Comparison of ENCODE assay signal across 13 mouse cellular contexts in genomic region chr14:54110971-54111370, GRCm38 (mm10).
DNase-seq lines count a peak whose midpoint lies in the region; ATAC-seq and TF ChIP-seq lines count a peak whose summit lies in the region.
"Had no signal": no experiment of that assay in that cellular context is flagged by ENCODE, and none has a peak within 500 bp of the region (broad histone marks: within the 10 kb centered on the region; RNA-seq: fewer than 3 reads in every experiment).

No protein-coding gene starts in this region.

- H3K36me3 ChIP-seq in embryonic facial prominence, embryonic 14.5 days (ENCODE audit: control insufficient read depth, insufficient read depth, low read length): no peaks in the 10 kb centered on the region
- H3K36me3 ChIP-seq in embryonic facial prominence, embryonic 10.5 days (replicated peaks): no peaks in the 10 kb centered on the region
- no peaks in the 10 kb centered on the region for H3K36me3 ChIP-seq in lung, postnatal 0 days (ENCODE audit: insufficient read depth, low read length)
- no peaks in the 10 kb centered on the region for H3K36me3 ChIP-seq in thymus, adult 2 months (ENCODE audit: control insufficient read depth, insufficient read depth, low read length)
- no peaks in the 10 kb centered on the region for H3K36me3 ChIP-seq in intestine, embryonic 16.5 days (ENCODE audit: control insufficient read depth, insufficient read depth, low read length)
- H3K36me3 ChIP-seq: forebrain, embryonic 12.5 days; heart, embryonic 13.5 days; liver, embryonic 15.5 days had no signal

- H3K9ac ChIP-seq in embryonic facial prominence, embryonic 14.5 days (ENCODE audit: low read depth, low read length): no peak overlapping the region
- H3K9ac ChIP-seq in lung, postnatal 0 days (replicated peaks; ENCODE audit: low read depth): no peak overlapping the region
- H3K9ac ChIP-seq in intestine, embryonic 16.5 days (ENCODE audit: low read depth, low read length): no peak overlapping the region
- H3K9ac ChIP-seq: forebrain, embryonic 12.5 days; heart, embryonic 13.5 days; liver, embryonic 15.5 days had no signal

- whole genome bisulfite sequencing in embryonic facial prominence, embryonic 14.5 days: 31% methylated on average over 3 of the region's 3 CpGs
- 86% methylated on average over 3 of the region's 3 CpGs for WGBS in embryonic facial prominence, embryonic 10.5 days
- WGBS in lung, postnatal 0 days: 36% methylated on average over 3 of the region's 3 CpGs
- 3% methylated on average over 3 of the region's 3 CpGs for WGBS in thymus, adult 2 months
- WGBS in intestine, embryonic 16.5 days: 68% methylated on average over 3 of the region's 3 CpGs

- no peak for TF ChIP-seq POLR2A in thymus, adult 2 months (IDR thresholded peaks at IDR 0.05; ENCODE audit: control insufficient read depth, extremely low read depth, insufficient read depth, low read length, poor library complexity)

- H3K4me2 ChIP-seq in embryonic facial prominence, embryonic 14.5 days (ENCODE audit: low read depth, low read length): no peak overlapping the region
- no peak overlapping the region for H3K4me2 ChIP-seq in lung, postnatal 0 days (replicated peaks; ENCODE audit: low read depth, low read length)
- no peak overlapping the region for H3K4me2 ChIP-seq in intestine, embryonic 16.5 days (ENCODE audit: low read depth, low read length)
- H3K4me2 ChIP-seq: forebrain, embryonic 12.5 days; heart, embryonic 13.5 days; liver, embryonic 15.5 days had no signal

- no peak overlapping the region for H3K4me3 ChIP-seq in embryonic facial prominence, embryonic 14.5 days (ENCODE audit: low read depth, low read length)
- no peak overlapping the region for H3K4me3 ChIP-seq in embryonic facial prominence, embryonic 10.5 days
- no peak overlapping the region for H3K4me3 ChIP-seq in lung, postnatal 0 days (ENCODE audit: low read depth, low read length)
- no peak overlapping the region for H3K4me3 ChIP-seq in thymus, adult 2 months (ENCODE audit: control insufficient read depth, insufficient read depth, low read length)
- H3K4me3 ChIP-seq in intestine, embryonic 16.5 days (ENCODE audit: low read length): no peak overlapping the region
- H3K4me3 ChIP-seq: forebrain, embryonic 12.5 days; heart, embryonic 13.5 days; liver, embryonic 15.5 days had no signal

- 0 out of 2 replicates have a peak, but pooled peaks have one; percentile 17 for ATAC-seq in embryonic facial prominence, embryonic 14.5 days (ENCODE audit: low read depth)
- ATAC-seq in lung, postnatal 0 days: no peak
- ATAC-seq in common myeloid progenitor, adult 5-6 weeks (replicated peaks; ENCODE audit: low read depth, poor library complexity, severe bottlenecking): peak; percentile 60
- no peak for ATAC-seq in intestine, embryonic 16.5 days
- ATAC-seq: Patski had no signal

- no peak for TF ChIP-seq CTCF in lung, postnatal 0 days (IDR thresholded peaks at IDR 0.05)
- TF ChIP-seq CTCF in thymus, adult 2 months (IDR thresholded peaks at IDR 0.05; ENCODE audit: borderline replicate concordance, control insufficient read depth, extremely low read depth, insufficient read depth, low read length, poor library complexity): no peak

- TF ChIP-seq EP300 in lung, postnatal 0 days (IDR thresholded peaks at IDR 0.05): no peak

- DNase-seq in embryonic facial prominence, embryonic 14.5 days (ENCODE audit: low spot score): peak; percentile 82
- DNase-seq in embryonic facial prominence, embryonic 10.5 days (ENCODE audit: low spot score): no peak
- peak; percentile 30 for DNase-seq in lung, postnatal 14 days
- DNase-seq in lung, postnatal 0 days (ENCODE audit: low spot score): no peak
- DNase-seq in thymus, adult 2 months: peak; percentile 33
- DNase-seq in cerebellum, adult 8-10 months: no peak
- DNase-seq: adrenal gland, adult 2 months had no signal

- H3K27ac ChIP-seq in embryonic facial prominence, embryonic 14.5 days (replicated peaks; ENCODE audit: low read depth, low read length): peak overlapping the region; percentile 68
- no peak overlapping the region for H3K27ac ChIP-seq in embryonic facial prominence, embryonic 10.5 days (replicated peaks)
- H3K27ac ChIP-seq in lung, postnatal 0 days (ENCODE audit: low read length): no peak overlapping the region
- H3K27ac ChIP-seq in thymus, adult 2 months (ENCODE audit: control insufficient read depth, insufficient read depth, low read length): peak overlapping the region; percentile 82
- H3K27ac ChIP-seq in intestine, embryonic 16.5 days (ENCODE audit: low read length): no peak overlapping the region
- H3K27ac ChIP-seq: forebrain, embryonic 12.5 days; heart, embryonic 13.5 days; liver, embryonic 15.5 days had no signal

- H3K9me3 ChIP-seq in embryonic facial prominence, embryonic 14.5 days (ENCODE audit: control insufficient read depth, low read length): no peaks in the 10 kb centered on the region
- no peaks in the 10 kb centered on the region for H3K9me3 ChIP-seq in embryonic facial prominence, embryonic 10.5 days
- H3K9me3 ChIP-seq in lung, postnatal 0 days (ENCODE audit: low read length): no peaks in the 10 kb centered on the region
- H3K9me3 ChIP-seq in intestine, embryonic 16.5 days (ENCODE audit: control insufficient read depth, low read length): no peaks in the 10 kb centered on the region
- H3K9me3 ChIP-seq: forebrain, embryonic 12.5 days; heart, embryonic 13.5 days; liver, embryonic 15.5 days had no signal

- H3K27me3 ChIP-seq in embryonic facial prominence, embryonic 14.5 days (replicated peaks; ENCODE audit: control insufficient read depth, insufficient read depth, low read length): no peaks in the 10 kb centered on the region
- H3K27me3 ChIP-seq in embryonic facial prominence, embryonic 10.5 days (replicated peaks; ENCODE audit: low read depth, poor library complexity, severe bottlenecking): no peaks in the 10 kb centered on the region
- no peaks in the 10 kb centered on the region for H3K27me3 ChIP-seq in lung, postnatal 0 days (replicated peaks; ENCODE audit: insufficient read depth, low read length)
- no peaks in the 10 kb centered on the region for H3K27me3 ChIP-seq in thymus, adult 2 months (ENCODE audit: control insufficient read depth, insufficient read depth, low read length)
- no peaks in the 10 kb centered on the region for H3K27me3 ChIP-seq in intestine, embryonic 16.5 days (replicated peaks; ENCODE audit: control insufficient read depth, insufficient read depth, low read length)
- H3K27me3 ChIP-seq: forebrain, embryonic 12.5 days; heart, embryonic 13.5 days; liver, embryonic 15.5 days; Patski had no signal

- H3K4me1 ChIP-seq in embryonic facial prominence, embryonic 14.5 days (ENCODE audit: control insufficient read depth, insufficient read depth, low read length): peaks cover 26% of the 10 kb centered on the region
- peaks cover 10% of the 10 kb centered on the region; the same call in 1 of the 2 replicates for H3K4me1 ChIP-seq in embryonic facial prominence, embryonic 10.5 days
- peaks cover 6% of the 10 kb centered on the region; the same call in 1 of the 2 replicates for H3K4me1 ChIP-seq in lung, postnatal 0 days (ENCODE audit: insufficient read depth, low read depth, low read length)
- H3K4me1 ChIP-seq in thymus, adult 2 months (replicated peaks; ENCODE audit: control insufficient read depth, insufficient read depth, low read length): peaks cover 5% of the 10 kb centered on the region
- peaks cover 19% of the 10 kb centered on the region for H3K4me1 ChIP-seq in intestine, embryonic 16.5 days (ENCODE audit: control insufficient read depth, insufficient read depth, low read length)
- H3K4me1 ChIP-seq: liver, embryonic 15.5 days had no signal

Comparison
In these comparisons a context has a peak if more than half of its experiments do, and no peak if none do; other contexts are left out.
1. DNase-seq: peak in embryonic facial prominence, embryonic 14.5 days (single experiment), lung, postnatal 14 days (single experiment) and thymus, adult 2 months (single experiment); none in embryonic facial prominence, embryonic 10.5 days (single experiment), lung, postnatal 0 days (single experiment) and cerebellum, adult 8-10 months (single experiment).
2. H3K27ac ChIP-seq: peak in embryonic facial prominence, embryonic 14.5 days (single experiment) and thymus, adult 2 months (single experiment); none in embryonic facial prominence, embryonic 10.5 days (single experiment), lung, postnatal 0 days (single experiment) and intestine, embryonic 16.5 days (single experiment).
3. ATAC-seq: peak in embryonic facial prominence, embryonic 14.5 days (single experiment) and common myeloid progenitor, adult 5-6 weeks (single experiment); none in lung, postnatal 0 days (single experiment) and intestine, embryonic 16.5 days (single experiment).